Mouse (Mus musculus): Measurements from ENCODE around the gene Casq1.

GRCm38 (mm10) chr1:172261477-172262078 is 41.9 kb upstream of the Casq1 start, which contains the start of gene Igsf8:
- TF ChIP-seq CTCF (IDR thresholded peaks at IDR 0.05; ENCODE audit: extremely low read depth, insufficient read depth, low read length) (no peak), POLR2A (IDR thresholded peaks at IDR 0.05; ENCODE audit: extremely low read depth, insufficient read depth, low read length) (no peak)
